Mouse (Mus musculus) frontal cortex, postnatal 25 days (tissue): Measurements from ENCODE around the gene Trp53.

Experiments used
- DNase-seq, 2 experiments: peaks; one replicate each; pipeline ENCODE4 v3.0.0; 2022; ENCODE audit warnings: low spot score in 2 of 2

The Trp53 gene

GRCm38 (mm10) chr11:69560896-69561854, 19.0 kb upstream of the Trp53 start:
- DNase-seq, result no peak

- DNase-seq, result no peak
Measured at GRCm38 (mm10) chr11:69563373-69563772, 16.8 kb upstream of the Trp53 start.

- DNase-seq, result no peak
Measured at GRCm38 (mm10) chr11:69564391-69564790, 15.8 kb upstream of the Trp53 start.

- no peak for DNase-seq
Measured at GRCm38 (mm10) chr11:69565131-69565530, 15.0 kb upstream of the Trp53 start.

- DNase-seq, result no peak
Measured at GRCm38 (mm10) chr11:69575220-69575619, 4.9 kb upstream of the Trp53 start.

GRCm38 (mm10) chr11:69576307-69576706, 3.9 kb upstream of the Trp53 start:
- DNase-seq, result no peak

DNA sequence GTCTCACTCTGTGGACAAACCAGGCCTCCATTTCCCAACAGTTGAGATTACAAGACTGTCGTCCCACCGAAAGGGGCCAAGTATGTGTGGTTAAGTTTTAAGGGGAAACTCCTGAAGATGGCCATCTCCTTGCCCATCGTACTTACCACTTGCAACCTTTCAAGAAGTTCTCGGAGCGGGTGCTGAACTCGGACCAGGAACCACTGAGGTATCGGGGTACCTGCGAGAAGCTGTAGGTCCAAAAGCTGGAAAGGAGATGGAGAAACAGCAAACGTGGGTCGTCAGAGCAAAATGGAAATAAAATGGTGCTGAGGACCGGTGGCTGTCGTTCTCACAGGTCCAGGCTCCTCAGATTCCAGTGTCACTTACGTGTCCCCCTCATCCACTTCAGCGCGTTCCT, 1.9 kb upstream of the Trp53 start:
- no peak for DNase-seq

DNA sequence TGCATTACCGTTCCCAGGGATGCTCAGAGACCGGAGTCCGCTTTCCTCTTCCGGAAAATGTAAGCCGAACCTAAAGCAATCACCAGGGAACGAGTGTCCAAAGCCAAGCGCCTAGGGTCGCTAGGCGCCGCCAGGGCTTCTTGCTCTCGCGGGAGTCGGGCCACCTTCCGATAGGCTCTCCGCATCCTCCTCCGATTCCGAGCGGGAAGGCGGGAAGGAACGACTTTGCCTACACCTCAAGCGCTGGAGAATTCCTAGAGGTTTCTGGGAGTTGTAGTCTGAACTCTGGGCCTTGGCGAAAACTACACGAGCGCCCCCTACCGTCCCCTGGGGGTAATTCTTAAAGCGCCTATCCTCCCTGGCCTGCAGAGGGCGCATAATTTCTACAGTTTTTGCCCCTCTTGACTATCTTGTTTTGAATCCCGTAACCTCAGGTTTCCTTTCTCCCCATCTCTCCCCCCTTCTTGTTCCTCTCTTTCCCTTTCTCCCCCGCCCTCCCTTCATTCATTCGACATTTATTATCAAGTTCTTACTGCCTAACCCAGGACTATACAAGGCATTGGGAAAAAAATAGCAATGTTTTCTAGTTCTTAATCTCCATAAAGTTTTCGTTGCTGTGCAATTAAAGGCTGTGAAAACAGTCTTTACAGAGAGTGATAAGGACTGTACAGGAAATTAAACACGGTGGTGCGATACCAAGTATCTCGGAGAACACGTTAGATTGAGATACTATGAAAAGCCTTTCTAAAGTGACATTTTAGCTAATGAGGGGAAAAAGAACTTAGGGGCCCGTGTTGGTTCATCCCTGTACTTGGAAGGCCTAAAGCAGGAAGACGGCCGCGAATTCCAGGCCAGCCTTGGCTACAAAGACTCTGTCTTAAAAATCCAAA, 786 bp upstream of the Trp53 start:
- DNase-seq, result peak; percentile 99 to 100

DNA sequence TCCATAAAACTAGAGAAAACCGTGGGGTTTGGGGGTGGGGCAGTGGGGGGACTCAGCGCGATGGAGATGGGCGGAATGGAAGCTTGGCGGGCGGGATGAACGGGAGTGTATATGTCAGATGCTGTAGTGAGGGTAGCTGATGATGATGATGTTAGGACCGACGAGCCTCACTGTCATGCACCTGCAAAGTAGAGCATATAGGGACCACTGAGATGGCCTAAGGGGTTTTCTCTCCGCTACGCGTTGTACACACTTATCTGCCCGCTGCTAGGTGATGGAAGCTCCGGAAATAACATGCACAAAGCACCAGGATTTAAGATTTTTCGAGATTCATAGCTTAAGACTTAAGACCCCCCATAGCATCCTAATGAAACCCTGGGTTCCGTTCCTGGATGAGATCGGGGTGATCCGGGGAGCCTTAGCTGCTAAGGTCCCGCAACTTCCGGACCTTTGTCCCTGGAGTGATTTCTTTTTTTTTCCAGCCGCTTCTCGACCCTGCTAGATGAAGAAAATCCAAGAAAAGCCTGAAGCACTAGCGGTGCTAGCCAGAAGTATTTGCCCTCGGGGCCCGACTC, 500 bp downstream of the Trp53 start:
- no peak for DNase-seq

DNA sequence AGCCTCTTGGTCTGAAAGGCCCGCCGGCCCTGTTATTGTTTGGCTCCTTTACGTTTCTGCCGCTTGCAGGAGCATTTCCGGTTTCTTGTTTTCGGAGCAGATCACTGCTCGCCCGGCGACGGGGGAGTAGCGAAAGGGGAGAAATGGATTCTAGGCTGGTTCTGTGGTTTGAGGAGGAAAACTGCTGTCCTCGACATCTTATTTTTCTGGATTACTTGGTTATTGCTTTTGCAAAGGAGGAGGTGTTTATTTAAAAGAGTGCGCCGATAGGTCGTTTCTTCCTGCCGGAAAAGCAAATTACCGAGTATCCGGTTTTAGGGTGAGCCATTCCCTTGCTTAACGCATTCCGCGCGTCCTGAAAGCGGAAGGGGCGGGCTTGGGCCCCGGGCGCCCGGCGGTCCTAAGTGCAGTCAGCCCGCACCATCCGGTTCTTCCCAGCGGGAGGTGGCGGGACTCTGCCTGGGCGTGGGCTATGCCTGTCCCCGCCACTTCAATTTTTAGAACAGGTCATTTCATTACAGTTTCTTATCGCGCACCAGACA, 1.1 kb downstream of the Trp53 start:
- peak; percentile 81 for DNase-seq

DNA sequence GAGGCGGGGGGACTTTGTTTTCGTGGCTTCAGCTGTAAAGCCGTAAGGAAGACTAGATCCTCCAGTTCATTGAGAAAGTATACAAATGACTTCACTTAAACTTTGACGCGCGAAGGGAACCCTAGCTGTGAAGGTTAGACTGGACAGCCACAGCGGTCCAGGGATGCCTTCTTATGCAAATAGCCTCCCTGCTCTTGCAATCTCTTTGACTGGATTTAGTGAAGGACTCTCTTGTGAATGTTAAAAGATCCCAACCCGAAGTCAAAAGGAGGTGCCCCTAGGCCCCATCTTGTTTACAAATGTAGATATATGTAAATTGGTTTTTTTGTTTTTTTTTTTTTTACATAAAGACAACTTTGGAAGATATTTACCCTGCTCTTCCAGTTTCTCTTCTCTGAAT, 1.7 kb downstream of the Trp53 start:
- no peak for DNase-seq

- no peak for DNase-seq
Measured at GRCm38 (mm10) chr11:69582230-69582805, 2.2 kb downstream of the Trp53 start.

DNA sequence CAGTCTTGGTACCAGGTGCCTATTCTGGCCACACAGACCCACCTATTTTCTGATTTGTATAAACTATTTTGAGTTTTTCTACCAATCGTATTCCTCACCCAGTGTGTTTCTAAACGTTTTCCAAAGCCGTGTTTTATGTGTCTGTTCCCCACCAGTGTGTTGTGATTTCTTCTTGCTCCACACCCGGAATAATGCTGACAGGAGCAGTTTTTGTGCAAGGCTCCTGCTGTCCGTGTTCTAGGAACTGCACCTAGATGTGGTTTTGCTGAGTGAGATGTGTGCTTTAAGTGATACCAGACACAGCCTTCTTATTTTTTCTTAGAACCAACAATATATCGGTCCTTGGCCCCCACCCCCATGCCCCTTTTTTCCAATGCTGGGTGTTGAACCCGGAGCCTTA, 3.8 kb downstream of the Trp53 start:
- DNase-seq, result no peak

DNA sequence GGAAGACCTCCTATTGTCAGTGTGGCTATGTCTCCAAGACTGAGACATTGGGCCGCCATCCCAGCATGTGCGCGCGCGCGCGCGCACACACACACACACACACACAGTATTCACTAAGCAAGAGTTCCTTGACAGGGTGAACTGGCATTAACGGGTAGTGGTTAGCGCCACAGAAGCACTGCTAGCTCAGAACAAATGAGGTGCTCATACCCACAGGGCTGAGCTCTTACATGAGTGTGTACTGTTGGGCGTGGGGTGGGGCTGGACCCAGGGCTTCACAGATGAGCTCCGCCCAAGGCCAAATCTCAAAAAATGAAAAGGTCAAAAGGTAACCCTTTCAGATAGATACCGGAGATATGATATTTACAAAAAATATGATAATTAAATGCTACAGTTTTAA, 4.8 kb downstream of the Trp53 start:
- no peak for DNase-seq

DNA sequence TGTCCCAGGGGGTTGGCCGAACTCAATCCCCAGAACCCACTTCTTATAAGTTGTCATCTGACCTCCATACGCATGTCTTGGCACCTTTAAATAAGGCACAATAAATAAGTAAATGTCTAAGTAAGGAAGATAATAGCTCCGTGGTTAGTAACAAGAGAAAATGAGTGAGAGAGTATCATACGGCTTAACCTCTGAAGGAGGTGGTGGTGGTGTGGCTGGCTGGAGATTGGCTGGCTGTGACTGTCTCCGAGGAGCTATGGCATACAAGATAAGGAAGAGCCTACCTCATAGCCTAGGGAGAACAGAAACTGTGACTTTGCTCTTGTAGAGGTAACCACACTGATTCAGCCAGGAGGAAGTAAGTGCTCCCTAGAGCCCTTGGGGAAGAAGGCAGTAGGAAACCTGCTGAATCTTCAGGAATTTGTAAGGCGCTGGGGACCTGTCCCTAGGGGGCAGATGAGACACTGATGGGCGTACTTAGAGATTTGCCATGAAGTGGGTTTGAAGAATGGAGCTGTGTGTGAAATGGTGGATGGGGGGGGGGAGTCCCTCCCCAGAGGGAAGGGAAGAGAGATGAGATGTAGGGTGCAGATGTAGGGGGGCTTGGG, 5.7 kb downstream of the Trp53 start:
- DNase-seq, result no peak

DNA sequence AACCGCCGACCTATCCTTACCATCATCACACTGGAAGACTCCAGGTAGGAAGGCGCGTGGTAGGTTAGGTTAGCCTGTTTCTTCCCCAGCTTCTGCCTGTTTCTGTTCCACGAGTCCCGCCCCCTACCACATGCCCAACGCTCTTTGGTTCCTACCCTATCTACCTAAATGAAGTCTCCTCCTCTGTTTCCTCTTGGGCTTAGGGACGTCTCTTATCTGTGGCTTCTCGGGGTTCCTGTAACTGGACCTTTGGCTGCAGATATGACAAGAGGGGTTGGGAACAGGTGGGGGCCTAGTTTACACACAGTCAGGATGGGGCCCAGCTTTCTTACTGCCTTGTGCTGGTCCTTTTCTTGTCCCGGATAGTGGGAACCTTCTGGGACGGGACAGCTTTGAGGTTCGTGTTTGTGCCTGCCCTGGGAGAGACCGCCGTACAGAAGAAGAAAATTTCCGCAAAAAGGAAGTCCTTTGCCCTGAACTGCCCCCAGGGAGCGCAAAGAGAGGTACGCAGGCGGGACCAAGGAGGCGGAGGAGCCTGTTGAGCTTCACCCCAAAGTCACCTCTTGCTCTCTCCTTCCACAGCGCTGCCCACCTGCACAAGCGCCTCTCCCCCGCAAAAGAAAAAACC, 9.2 kb downstream of the Trp53 start:
- DNase-seq, result no peak

DNA sequence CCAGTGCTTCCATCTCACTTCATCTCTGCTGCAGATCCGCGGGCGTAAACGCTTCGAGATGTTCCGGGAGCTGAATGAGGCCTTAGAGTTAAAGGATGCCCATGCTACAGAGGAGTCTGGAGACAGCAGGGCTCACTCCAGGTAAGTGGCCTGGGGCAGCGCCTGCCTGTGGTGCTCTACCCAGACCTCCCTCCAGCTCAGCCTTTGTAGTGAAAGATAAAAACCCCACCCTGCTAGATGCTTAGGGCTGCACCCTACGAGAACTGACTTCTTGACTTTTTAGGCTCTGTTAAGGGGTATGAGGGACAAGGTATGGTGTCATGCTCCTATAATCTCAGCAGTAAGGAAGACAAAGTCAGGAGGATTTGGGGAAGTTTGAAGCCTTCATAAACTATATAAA, 10.5 kb downstream of the Trp53 start:
- DNase-seq, result no peak

- no peak for DNase-seq
Measured at GRCm38 (mm10) chr11:69591424-69591823, 11.3 kb downstream of the Trp53 start.

DNA sequence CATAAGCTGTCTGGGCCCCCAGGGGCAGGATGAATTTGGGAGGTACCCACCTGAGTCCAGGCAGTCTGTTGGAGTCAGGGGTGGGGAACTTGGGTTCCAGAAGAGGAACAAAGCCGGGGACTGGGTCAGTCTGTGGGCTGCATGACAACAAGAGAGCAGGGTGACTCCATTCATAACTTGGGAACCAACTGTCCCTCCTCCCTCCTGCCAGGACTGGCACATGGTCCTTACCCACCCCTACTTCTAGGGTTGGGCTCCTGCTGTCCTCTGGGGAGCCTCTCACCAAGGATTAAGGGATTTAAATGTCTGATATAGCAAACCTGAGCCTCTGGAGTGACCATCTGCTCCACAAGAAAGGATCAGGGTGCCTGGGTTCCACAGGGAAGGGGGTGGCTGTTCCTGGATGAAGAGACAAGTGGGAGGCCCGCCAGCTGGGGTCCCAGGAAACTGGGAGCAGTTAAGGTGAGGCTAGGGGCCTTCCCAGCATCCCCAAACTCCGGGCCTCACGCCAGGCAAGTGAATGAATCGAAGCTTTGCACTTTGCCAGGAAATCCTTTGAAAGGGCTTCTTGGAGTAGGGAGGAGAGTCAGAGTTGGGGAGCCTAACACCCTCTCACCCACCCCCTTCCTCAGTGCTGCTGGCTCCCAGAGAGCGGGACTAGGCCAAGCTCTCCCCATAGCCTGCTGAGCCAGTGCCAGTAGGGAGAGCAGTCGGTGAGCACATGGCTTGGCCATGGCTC, 11.9 kb downstream of the Trp53 start:
- peak; percentile 27 to 58 for DNase-seq

GRCm38 (mm10) chr11:69592799-69593198, 12.6 kb downstream of the Trp53 start:
- DNase-seq, result no peak
